Mouse (Mus musculus) brain, embryonic 14.5 days (tissue): ENCODE results near the gene Wasf2. TPM values are rescaled to one million over a fixed set of nuclear protein-coding genes. Genes with fewer than 3 reads are reported as not detected.

Source experiments
- DNase-seq: peaks from one replicate; pipeline ENCODE4 v3.0.0-alpha.2; 2011; ENCODE audit warnings: low read depth
- CTCF ChIP-seq: fragments of 200-500 bp; IDR thresholded peaks from 2 replicates; pipeline ENCODE4 v1.5.1; 2012; ENCODE audit warnings: inconsistent platforms, mild to moderate bottlenecking, moderate library complexity, borderline replicate concordance; ENCODE audit not compliant: insufficient read depth, insufficient read length; ENCODE audit errors: extremely low read depth
- POLR2A ChIP-seq: fragments of 200-500 bp; IDR thresholded peaks from 2 replicates; pipeline ENCODE4 v1.6.1; 2012; ENCODE audit warnings: mild to moderate bottlenecking, inconsistent platforms, borderline replicate concordance; ENCODE audit not compliant: poor library complexity, insufficient read depth, insufficient read length, severe bottlenecking; ENCODE audit errors: extremely low read depth
- polyA plus RNA-seq: library from polyadenylated mRNA; depleted of rRNA; stranded (reverse); fragments of >200 nt; gene quantifications from 2 replicates; pipeline ENCODE4 v1.2.3, GENCODE M21; 2012

Gene Wasf2
- polyA plus RNA-seq, 1 experiment = 25.5 TPM

DNA sequence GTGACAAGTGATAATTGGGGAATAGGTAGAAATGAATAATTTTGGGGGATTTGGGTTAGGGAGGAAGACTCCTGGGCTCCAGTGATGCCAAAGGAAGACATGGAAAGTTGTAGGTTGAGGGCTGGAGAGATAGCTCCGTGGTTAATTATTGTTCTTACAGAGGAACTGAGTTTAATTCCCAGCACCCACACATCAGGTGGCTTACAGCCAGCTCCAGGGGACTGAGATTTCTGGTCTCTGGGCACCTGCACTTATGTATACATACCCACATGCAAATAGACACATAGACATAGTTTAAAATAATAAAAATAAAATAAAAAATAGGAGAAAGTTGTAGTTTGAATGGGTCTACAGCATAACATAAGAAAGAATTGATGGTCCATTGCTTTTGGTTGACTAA, 6.6 kb downstream of the Wasf2 start:
- no peak for DNase-seq
- TF ChIP-seq CTCF (no peak), POLR2A (no peak)

DNA sequence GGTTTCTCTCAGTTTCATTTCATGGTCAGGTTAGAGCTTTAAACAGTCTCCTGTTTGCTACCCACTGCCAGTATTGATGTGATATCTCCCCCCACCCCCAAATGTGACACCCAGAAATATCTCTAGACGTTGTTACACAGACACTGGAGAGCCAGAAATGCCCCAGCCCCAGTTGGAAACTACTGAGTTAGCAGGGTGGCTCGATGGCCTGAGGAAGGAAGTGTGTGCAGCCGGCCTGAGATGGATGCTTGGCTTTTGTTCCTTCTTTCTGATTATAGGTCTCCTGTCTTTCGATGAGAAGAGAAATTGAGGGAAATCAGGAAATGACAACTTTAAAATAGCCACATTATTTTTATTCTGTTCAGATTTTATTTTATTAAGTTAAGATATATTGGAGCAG, 8.7 kb downstream of the Wasf2 start:
- no peak for TF ChIP-seq POLR2A
- TF ChIP-seq CTCF = no peak
- DNase-seq = no peak

DNA sequence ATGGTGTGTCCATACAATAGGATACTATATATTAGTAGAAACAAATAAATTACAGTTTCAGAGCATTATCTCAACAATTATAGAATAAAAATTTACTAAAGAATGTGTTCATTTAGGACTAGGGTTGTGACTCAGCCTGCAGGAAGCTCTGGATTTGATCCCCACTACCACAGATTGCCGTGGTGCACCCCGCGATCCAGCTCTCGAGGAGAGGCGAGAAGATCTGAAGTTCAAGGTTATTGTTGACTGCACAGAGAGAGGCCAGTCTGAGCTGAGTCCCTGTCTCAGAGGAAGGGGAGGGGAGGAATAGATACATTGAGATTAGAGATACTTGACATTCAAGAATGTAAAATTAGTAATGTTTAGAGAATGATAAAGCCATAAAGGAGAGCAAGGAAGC, 24.7 kb downstream of the Wasf2 start:
- no peak for TF ChIP-seq CTCF
- TF ChIP-seq POLR2A = no peak
- no peak for DNase-seq

GRCm38 (mm10) chr4:133155726-133156125, 25.4 kb downstream of the Wasf2 start:
- DNase-seq = no peak
- no peak for TF ChIP-seq CTCF
- TF ChIP-seq POLR2A = no peak

DNA sequence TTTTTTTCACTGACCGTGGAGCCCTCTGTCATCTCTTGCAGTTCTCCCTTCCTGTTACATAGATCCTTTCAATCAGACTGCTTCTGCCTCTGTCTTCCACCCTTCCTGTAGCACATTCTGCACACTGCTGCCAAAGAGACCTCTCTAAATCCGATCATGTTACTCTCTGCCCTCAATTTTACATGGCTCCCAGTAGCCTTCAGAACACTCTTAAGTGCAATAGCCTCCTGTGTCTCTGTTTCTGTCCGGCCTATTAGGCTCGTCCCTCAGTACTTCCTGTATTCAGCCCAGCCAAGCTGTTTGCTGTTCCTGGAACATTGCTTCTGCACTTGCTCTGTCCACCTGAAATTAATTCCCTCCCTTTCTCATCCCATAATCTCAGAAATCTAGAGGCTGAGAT, 26.1 kb downstream of the Wasf2 start:
- no peak for DNase-seq
- no peak for TF ChIP-seq POLR2A
- no peak for TF ChIP-seq CTCF

- no peak for TF ChIP-seq POLR2A
- TF ChIP-seq CTCF = no peak
- DNase-seq = peak; percentile 64
Measured at GRCm38 (mm10) chr4:133156831-133157230, 26.5 kb downstream of the Wasf2 start.

DNA sequence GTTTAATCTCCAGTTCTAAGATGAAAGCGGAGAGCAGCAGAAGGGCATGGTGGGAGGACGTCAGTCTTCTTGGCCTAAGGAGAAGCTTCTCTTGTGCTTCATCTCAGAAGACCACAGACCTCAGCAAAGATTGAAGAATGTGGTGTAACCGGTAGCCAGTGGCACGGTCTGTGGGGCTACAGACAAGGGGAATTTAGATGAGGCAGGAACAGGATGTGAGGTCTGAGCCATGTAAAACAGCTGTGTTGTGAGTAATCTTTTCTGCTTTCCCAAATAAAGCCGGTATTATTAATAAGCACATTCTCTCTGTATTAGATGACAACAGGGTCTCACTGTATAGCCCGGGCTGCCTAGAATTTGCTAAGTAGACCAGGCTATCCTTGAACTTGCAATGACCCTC, 28.8 kb downstream of the Wasf2 start:
- DNase-seq = no peak
- no peak for TF ChIP-seq CTCF

- DNase-seq = peak; percentile 53
- TF ChIP-seq CTCF = no peak
- no peak for TF ChIP-seq POLR2A
Measured at GRCm38 (mm10) chr4:133159646-133160045, 29.3 kb downstream of the Wasf2 start.

GRCm38 (mm10) chr4:133160211-133160610, 29.9 kb downstream of the Wasf2 start:
- no peak for TF ChIP-seq CTCF
- DNase-seq = no peak

- DNase-seq = no peak
- TF ChIP-seq POLR2A = no peak
- no peak for TF ChIP-seq CTCF
Measured at GRCm38 (mm10) chr4:133160821-133161220, 30.5 kb downstream of the Wasf2 start.

DNA sequence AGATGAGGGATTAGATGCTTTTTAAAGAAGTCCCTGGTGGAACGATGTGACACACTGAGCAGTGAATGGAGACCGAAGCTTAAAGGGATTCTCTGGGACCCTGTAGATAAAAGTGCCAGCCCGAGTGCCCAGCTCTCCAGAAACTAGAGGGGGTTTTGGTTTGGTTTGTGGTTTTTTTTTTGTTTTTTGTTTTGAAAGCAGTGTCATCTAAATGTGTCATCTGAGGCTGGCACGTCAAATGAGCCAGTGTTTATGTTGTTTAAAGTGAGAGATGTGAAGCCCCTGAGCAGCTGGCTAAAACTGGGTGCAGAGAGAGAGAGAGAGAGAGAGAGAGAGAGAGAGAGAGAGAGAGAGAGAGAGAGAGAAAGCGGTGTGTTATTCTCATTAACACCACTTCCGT, 31.9 kb downstream of the Wasf2 start:
- TF ChIP-seq CTCF (no peak), POLR2A (no peak)
- no peak for DNase-seq

DNA sequence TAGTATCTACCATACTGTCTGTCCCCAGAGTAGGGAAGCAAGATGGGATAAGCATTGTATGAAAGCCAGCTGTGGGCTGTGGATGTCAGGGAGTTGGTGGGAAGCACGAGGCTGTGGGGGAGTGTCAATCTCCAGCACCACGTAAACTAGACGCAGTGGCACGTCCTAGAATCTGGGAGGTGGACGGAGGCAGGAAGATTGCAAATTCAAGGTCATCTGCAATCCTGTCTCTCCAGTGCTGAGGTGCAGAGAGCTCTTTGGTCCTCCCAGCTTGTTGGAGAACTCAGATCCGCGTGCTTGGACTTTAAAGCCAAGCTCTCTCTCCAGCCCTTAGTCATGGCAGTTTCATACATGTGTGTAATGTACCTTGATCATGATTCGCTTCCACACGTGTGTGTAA, 36.5 kb downstream of the Wasf2 start:
- TF ChIP-seq POLR2A = no peak
- TF ChIP-seq CTCF = no peak

More for the DNA sequence above, 36.5 kb downstream of the Wasf2 start:
- DNase-seq = no peak
